Mouse (Mus musculus) cerebellum, adult 2 months (tissue): Measurements from ENCODE around the gene Alg2.

Experiments
- CTCF ChIP-seq: fragments of 200-500 bp; IDR thresholded peaks from 2 replicates; pipeline ENCODE4 v1.5.1; 2011; ENCODE audit warnings: low read depth, mild to moderate bottlenecking, control low read depth, low read length, moderate library complexity, borderline replicate concordance; ENCODE audit not compliant: insufficient read depth
- POLR2A ChIP-seq: fragments of 200-500 bp; IDR thresholded peaks from 2 replicates; pipeline ENCODE4 v1.6.1; 2011; ENCODE audit warnings: low read length, control low read depth, borderline replicate concordance; ENCODE audit not compliant: insufficient read depth

- TF ChIP-seq CTCF (no peak), POLR2A (no peak)
These were observed 51.9 kb downstream of the Alg2 start for GRCm38 (mm10) chr4:47422194-47422593.
